Mouse (Mus musculus) layer of hippocampus, adult 18-20 months (tissue): Measurements from ENCODE around the gene Ptger2. TPM values are rescaled to one million over a fixed set of nuclear protein-coding genes. Genes with fewer than 3 reads are reported as not detected.
A peak's percentile ranks its signal among the peaks of the same experiment; 100 is the strongest.

ENCODE experiments used
- DNase-seq, 2 experiments: peaks; one replicate each; pipeline ENCODE4 v3.0.0; 2022; ENCODE audit warnings: low spot score in 2 of 2
- microRNA-seq, 2 experiments: library from miRNA; unstranded; fragments of <30 nt; microRNA quantifications; one replicate each; pipeline ENCODE4 v1.2.0; 2021
- total RNA-seq, 2 experiments: library from RNA; stranded (reverse); gene quantifications; 2 replicates each; pipeline ENCODE4 v1.2.3; 2021

The Ptger2 gene
- total RNA-seq, 2 experiments from 2014 or later, result 0.20 TPM; not detected in 1

DNA sequence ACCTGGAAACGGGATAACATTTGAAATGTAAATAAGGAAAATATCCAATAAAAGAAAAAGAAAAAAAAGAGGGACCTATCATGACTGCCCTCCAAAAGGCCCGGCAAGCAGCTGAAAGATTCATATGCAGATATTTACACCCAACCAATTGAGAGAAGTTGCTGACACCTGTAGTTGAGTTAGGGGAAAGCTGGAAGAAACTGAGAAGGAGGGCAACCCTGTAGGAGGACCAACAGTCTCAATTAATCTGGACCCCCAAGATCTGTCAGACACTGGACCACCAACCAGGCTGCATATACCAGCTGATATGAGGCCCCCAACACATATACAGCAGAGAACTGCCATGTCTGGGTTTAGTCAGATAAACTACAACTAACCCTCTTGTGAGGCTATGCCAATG is 60.1 kb downstream of the Ptger2 start:
- no peak for DNase-seq

DNA sequence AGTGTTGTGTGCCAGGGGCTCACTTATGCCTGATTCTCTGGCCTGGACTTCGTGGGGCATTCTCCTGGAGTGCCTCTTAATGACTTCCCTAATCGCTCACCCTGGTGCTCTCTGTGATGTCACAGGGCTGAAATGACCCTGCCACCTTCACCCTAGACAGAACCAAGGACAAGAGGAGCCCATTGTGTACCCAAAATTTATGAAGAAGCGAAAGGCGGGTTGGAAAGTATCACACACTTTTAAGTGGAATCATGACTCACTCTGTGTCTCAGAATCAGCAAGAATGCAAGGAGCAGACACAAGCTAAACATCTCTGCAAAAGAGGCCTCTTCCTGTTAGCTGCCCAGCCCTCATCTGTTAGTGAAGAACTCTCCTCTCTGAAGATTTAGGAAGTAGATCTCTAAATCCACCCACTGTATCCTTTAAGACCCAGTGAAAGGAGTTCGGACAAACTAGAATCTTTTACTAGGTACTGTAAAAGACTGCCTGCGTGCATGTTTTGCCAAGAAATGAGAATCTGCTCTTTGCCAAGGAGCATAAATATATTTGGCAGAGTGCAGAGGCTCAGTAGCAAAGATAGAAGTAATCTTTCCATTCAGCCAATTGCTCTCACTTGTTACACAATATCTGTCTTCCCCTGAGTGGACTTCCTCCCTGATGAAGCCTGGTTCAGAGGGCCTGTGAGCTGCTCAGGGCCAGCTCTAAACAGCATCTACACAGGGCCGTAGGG is 61.9 kb downstream of the Ptger2 start:
- DNase-seq, result peak in 1 of 2 experiments; percentile 11

DNA sequence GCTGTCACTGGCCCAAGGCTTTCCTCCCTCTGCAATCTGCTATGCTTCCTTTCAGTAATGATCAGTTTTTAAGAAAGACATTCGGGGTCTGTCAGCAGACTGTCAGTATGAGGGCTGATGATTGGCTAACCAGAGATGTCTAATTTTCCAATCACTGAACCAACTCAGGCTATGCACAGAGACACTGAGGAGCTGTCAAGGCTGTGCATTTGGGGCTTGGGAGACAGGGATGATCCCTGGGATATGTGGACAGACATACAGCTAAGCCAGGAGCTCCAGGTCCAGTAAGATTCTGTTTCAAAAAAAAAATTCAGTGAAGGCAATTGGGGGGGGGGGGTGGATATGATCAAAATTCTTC is 62.4 kb downstream of the Ptger2 start:
- DNase-seq, result no peak

DNA sequence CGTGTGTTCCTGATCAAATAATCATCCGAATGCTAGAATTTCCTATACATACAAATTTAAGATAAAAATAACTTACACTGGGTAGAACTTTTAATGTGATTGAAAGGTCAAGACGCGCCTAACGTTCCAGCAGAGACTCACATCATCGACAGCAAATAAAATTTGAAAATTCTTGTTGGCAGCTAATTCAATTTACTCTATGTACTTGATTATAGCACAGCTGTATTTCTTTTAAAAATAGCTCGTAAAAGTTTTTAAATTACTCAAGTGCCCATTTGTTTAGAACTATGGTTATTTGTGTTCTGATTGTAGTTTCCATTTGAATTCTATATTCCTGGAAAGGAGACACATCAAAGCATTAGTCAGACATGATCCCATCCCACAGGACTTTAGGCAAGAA is 63.1 kb downstream of the Ptger2 start:
- no peak for DNase-seq

Small RNA genes within 50 kb of the gene (microRNA-seq; reads per million reads assigned to microRNA genes)
- 0 reads per million in 2 experiments for gene Mir327

Other genes starting within 250 kb of the Ptger2 start
- not detected for gene Gm8267, start 237.9 kb upstream of the Ptger2 start, total RNA-seq
- gene Ptgdr, start 128.8 kb upstream of the Ptger2 start, total RNA-seq, result under 1 TPM; 0.30 to 0.45 TPM
- gene Gpr137c, start 231.5 kb downstream of the Ptger2 start, total RNA-seq, result 10 to 100 TPM; 20.9 to 21.3 TPM
- gene Txndc16, start 232.1 kb downstream of the Ptger2 start, total RNA-seq, result 10 to 100 TPM; 61.0 to 64.7 TPM